Mouse (Mus musculus): ENCODE measurements around the gene Slc9a9.

- no peak for TF ChIP-seq CTCF (IDR thresholded peaks at IDR 0.05; ENCODE audit: insufficient read depth, low read length)
- no peak for TF ChIP-seq POLR2A (IDR thresholded peaks at IDR 0.05; ENCODE audit: borderline replicate concordance, extremely low read depth, low read depth, low read length)
These were observed 398.8 kb downstream of the Slc9a9 start for GRCm38 (mm10) chr9:95068466-95068865.
